Mouse (Mus musculus): ENCODE data around the gene Gm4131.

DNA sequence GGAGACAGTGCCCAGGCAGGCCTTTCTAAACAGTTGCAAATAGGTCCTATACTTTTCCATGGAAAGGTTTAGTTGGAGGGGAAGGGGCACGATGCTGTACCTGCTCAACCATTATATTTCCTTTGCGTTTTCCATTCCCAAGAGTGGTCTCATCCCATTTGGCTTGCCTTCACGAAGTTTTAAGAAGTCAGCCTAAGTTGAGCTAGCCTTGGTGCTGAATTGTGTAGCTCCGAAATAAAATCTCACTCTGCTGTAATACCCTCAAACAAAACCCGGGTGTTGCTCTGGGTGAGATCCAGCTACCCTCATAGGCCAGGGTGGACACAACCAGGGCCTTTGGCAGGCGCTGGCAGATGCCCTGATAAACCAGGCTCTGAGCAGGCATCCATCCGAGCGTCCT lies 85.3 kb downstream of the Gm4131 start:
- TF ChIP-seq CTCF (IDR thresholded peaks at IDR 0.05; ENCODE audit: low read depth) (no peak), EP300 (IDR thresholded peaks at IDR 0.05; ENCODE audit: low read depth) (no peak)

Measured in liver, postnatal 0 days (tissue).